Mouse (Mus musculus): Measurements from ENCODE around the gene Timm17b.
A peak's percentile ranks its signal among the peaks of the same experiment; 100 is the strongest.
"Not testable (repeated sequence)": the region's sequence is repeated elsewhere in the genome, so short reads cannot be mapped to it uniquely, and the experiment has no call there.

The Timm17b gene

GRCm38 (mm10) chrX:7898880-7899874 is at the start of gene Timm17b, which contains the start of gene Pqbp1:
Gene Timm17b, plus strand, starts transcription at chrX:7899357.
Gene Pqbp1, minus strand, starts transcription at chrX:7899269.
- DNase-seq: peak; percentile 92 to 96

- DNase-seq: peak; percentile 39 to 46
Observed at GRCm38 (mm10) chrX:7854578-7854977, 44.6 kb upstream of the Timm17b start.

GRCm38 (mm10) chrX:7859191-7859753 is 39.9 kb upstream of the Timm17b start:
- DNase-seq: no peak

GRCm38 (mm10) chrX:7863181-7863580 is 36.0 kb upstream of the Timm17b start:
- no peak for DNase-seq

- DNase-seq: no peak
Observed at GRCm38 (mm10) chrX:7864551-7864950, 34.6 kb upstream of the Timm17b start.

GRCm38 (mm10) chrX:7865343-7865742 is 33.8 kb upstream of the Timm17b start:
- no peak for DNase-seq

- no peak for DNase-seq
Observed at GRCm38 (mm10) chrX:7865786-7866185, 33.4 kb upstream of the Timm17b start.

GRCm38 (mm10) chrX:7867141-7867540 is 32.0 kb upstream of the Timm17b start:
- DNase-seq: no peak

- no peak for DNase-seq
Observed at GRCm38 (mm10) chrX:7868506-7868905, 30.7 kb upstream of the Timm17b start.

GRCm38 (mm10) chrX:7869826-7870225 is 29.3 kb upstream of the Timm17b start:
- DNase-seq: no peak

- peak; percentile 86 to 94 for DNase-seq
Observed at GRCm38 (mm10) chrX:7878007-7878419, 21.1 kb upstream of the Timm17b start, which contains the start of gene Pim2. Gene Pim2, plus strand, starts transcription at chrX:7878262.

- peak in 1 of 2 experiments; percentile 44 for DNase-seq
Observed at GRCm38 (mm10) chrX:7878495-7878894, 20.7 kb upstream of the Timm17b start.

- DNase-seq: peak; percentile 70 to 86
Observed at GRCm38 (mm10) chrX:7879819-7880218, 19.3 kb upstream of the Timm17b start.

- DNase-seq: peak; percentile 88 to 96
Observed at GRCm38 (mm10) chrX:7883841-7884567, 15.2 kb upstream of the Timm17b start, which contains the start of gene Slc35a2. Gene Slc35a2, plus strand, starts transcription at chrX:7884028.

- no peak for DNase-seq
Observed at GRCm38 (mm10) chrX:7898211-7898610, 946 bp upstream of the Timm17b start.

GRCm38 (mm10) chrX:7904441-7904840 is 5.3 kb downstream of the Timm17b start:
- DNase-seq: no peak

GRCm38 (mm10) chrX:7907735-7908134 is 8.6 kb downstream of the Timm17b start, which contains the start of gene Gm10491:
Gene Gm10491, minus strand, starts transcription at chrX:7907835.
- DNase-seq: no peak

- not testable (repeated sequence) for DNase-seq
Observed at GRCm38 (mm10) chrX:7909242-7909641, 10.1 kb downstream of the Timm17b start, which contains the start of gene Gm10490. Gene Gm10490, plus strand, starts transcription at chrX:7909542.

GRCm38 (mm10) chrX:7910473-7910872 is 11.3 kb downstream of the Timm17b start:
- no peak for DNase-seq

- peak in 1 of 2 experiments; percentile 34 for DNase-seq
Observed at GRCm38 (mm10) chrX:7915669-7916068, 16.5 kb downstream of the Timm17b start.

GRCm38 (mm10) chrX:7917960-7918359 is 18.8 kb downstream of the Timm17b start:
- DNase-seq: not testable (repeated sequence)

GRCm38 (mm10) chrX:7919601-7920383 is 20.6 kb downstream of the Timm17b start, which contains the start of gene Pcsk1n:
Gene Pcsk1n, plus strand, starts transcription at chrX:7919822.
- DNase-seq: no peak

Measured in kidney, postnatal 25 days (tissue).